Mouse (Mus musculus) frontal cortex, postnatal 25 days (tissue): ENCODE measurements at regions not wholly inside any gene's neighbourhood (a gene's known extent, or its start where the extent isn't known, plus 50 kb on each side); places are given as distances from the start of the nearest gene placed in this dataset.

Experiments
- DNase-seq, 2 experiments: peaks; one replicate each; pipeline ENCODE4 v3.0.0; 2022; ENCODE audit warnings: low spot score in 2 of 2

- DNase-seq: no peak
Observed at GRCm38 (mm10) chr8:103138136-103138535, 352.7 kb upstream of the Cdh11 start.

GRCm38 (mm10) chr8:103144835-103145234 is 359.4 kb upstream of the Cdh11 start:
- no peak for DNase-seq

GRCm38 (mm10) chr8:103148013-103148412 is 362.6 kb upstream of the Cdh11 start:
- no peak for DNase-seq

GRCm38 (mm10) chr8:103148447-103148846 is 363.0 kb upstream of the Cdh11 start:
- DNase-seq: no peak

GRCm38 (mm10) chr8:103166623-103167316 is 381.3 kb upstream of the Cdh11 start:
- no peak for DNase-seq

GRCm38 (mm10) chr8:103173313-103173712 is 387.9 kb upstream of the Cdh11 start:
- no peak for DNase-seq

- DNase-seq: no peak
Observed at GRCm38 (mm10) chr8:103173803-103174429, 388.5 kb upstream of the Cdh11 start.

DNA sequence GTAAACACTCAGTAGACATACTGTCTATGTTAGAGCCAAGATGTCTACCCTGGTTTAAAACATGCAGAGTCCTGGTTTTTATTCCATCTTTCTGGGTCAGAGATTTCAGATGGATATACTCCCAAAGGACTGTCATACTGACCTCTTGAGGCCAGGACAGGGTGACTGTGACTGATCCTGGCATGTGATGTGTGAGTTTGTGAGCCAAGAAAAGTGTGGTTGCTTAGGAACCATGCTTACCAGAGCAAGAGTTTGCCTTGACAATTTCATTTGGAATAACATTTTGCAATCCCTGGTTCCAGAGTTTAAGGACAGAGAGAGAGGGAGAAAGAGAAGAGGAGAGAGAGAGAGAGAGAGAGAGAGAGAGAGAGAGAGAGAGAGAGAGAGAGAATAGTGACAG is 395.2 kb upstream of the Cdh11 start:
- DNase-seq: no peak

DNA sequence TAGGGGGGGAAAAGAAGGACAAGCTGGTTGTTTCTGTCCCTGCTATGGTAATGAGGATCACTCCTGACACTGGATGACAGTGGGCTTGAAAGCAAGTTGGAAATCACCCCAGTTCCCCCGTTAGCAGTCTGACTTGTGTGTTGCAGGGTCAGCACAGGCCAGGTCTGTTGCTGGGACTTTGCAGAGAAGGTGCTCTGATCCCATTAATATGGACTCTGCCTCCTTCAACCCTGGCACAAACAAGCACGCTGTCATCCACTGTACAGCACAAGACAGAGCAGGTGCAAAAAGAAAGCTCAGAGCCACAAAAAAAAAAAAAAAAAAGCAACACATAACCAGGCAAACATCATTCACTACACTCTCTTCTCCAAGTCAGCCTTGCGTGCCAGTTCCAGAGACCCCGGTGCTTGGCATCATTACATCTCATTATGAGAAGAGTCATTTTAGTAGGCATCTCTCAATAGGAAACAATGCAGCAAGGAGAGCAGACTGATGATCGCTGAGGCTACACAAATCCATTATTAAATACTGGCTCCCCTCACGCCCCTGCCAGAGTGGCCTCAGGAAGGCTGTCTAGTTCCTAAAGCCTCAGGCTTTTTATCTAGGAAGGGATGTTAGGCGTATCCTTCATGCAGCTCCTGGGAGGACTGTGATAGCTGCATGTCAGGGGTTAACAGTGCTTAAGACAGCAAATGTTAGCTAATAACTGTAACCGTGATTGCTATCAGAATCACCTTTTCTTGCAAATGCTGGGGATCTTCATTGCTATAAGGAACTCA is 403.5 kb upstream of the Cdh11 start:
- DNase-seq: no peak

GRCm38 (mm10) chr8:103198251-103198650 is 412.8 kb upstream of the Cdh11 start:
- no peak for DNase-seq

- DNase-seq: no peak
Observed at GRCm38 (mm10) chr8:103199696-103200615, 414.5 kb upstream of the Cdh11 start.

- no peak for DNase-seq
Observed at GRCm38 (mm10) chr8:103203710-103204109, 418.3 kb upstream of the Cdh11 start.

DNA sequence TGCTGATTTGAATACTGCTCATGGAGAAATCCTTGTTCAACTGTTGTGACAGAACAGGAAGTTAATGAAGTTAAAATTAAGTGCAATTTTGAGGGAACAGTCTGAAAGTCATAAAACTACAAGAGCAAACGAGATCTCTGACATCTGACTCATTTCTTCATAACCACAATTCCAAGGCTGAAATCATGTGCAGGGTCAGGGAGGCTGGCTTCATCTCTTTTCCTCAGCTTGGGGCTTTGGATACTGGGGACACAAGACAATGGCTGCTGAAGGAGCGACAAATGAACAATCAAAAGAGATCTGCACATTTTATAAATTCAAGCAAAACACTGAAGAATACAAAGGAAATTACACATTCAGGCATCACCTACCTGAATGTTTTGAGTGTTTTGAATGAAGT is 429.2 kb upstream of the Cdh11 start:
- DNase-seq: no peak

DNA sequence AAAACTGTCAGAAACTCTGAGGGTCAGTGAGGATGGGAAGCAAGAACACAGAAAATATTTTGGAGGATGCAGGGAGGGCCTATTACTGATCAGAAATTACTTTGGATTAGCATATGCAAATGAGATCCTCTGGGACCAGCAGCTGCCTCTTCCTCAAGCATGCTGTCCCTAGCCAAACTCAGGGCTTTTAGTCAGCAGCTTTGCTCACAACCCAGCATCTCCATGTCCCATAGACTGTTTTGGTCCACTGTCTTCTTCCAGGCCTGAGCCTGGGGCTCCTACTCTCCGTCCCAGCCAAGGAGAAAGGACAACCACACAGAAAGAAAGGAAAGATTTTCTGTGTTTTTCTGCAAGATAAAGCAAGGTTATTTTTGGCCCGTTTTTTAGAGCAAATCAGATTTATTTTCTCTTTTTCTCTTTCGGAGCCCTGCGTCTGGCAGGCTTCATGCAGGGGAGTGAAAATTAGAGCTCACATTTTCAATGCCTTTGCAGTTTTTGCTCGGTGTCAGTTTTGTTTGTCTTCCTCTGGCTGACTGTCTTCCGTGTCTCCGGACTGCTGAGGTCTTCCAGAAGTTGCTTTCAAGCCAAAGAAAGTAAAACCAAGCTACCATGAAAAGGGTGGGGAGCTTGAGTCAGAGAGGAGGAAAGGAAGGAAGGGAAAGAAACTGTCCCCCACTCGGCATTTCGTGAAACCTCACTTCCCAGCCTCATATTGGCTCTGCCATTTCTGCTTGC is 445.5 kb upstream of the Cdh11 start:
- DNase-seq: no peak

- no peak for DNase-seq
Observed at GRCm38 (mm10) chr8:103234374-103234773, 448.9 kb upstream of the Cdh11 start.

GRCm38 (mm10) chr8:103235614-103236013 is 450.2 kb upstream of the Cdh11 start:
- DNase-seq: no peak

DNA sequence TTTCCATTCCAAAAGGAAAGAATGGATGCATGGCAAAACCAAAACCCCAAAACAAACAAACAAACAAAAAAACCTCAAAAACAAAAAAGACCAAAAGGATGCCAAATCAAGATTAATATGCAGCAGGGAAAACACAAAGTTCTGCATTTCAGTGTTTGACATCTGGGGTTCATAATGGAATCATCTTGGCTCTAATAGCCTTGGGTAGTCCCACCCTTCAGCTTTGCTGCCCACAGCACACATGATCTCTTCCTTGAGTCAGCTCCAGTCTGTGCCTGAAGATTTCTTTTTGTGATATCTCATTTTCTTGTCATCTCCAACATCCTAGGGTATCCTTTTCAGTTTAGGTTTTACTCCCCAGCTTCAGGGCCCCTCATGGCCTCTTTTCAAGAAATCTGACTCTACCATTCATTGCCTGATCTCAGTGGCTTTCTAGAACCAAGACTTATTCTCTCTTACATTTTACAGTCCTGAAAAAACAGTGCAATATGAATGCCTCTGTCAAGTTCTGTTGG is 453.1 kb upstream of the Cdh11 start:
- DNase-seq: no peak

- no peak for DNase-seq
Observed at GRCm38 (mm10) chr8:103244169-103244568, 458.7 kb upstream of the Cdh11 start.

- no peak for DNase-seq
Observed at GRCm38 (mm10) chr8:103244658-103245057, 459.2 kb upstream of the Cdh11 start.

GRCm38 (mm10) chr8:103245864-103246263 is 460.4 kb upstream of the Cdh11 start:
- no peak for DNase-seq

GRCm38 (mm10) chr8:103261236-103261635 is 475.8 kb upstream of the Cdh11 start:
- DNase-seq: no peak
